Mouse (Mus musculus): ENCODE data around the gene Ccl4. TPM values are rescaled to one million over a fixed set of nuclear protein-coding genes. Genes with fewer than 3 reads are reported as not detected.

Ccl4 gene
- polyA plus RNA-seq, 1 experiment: 1.7 TPM

DNA sequence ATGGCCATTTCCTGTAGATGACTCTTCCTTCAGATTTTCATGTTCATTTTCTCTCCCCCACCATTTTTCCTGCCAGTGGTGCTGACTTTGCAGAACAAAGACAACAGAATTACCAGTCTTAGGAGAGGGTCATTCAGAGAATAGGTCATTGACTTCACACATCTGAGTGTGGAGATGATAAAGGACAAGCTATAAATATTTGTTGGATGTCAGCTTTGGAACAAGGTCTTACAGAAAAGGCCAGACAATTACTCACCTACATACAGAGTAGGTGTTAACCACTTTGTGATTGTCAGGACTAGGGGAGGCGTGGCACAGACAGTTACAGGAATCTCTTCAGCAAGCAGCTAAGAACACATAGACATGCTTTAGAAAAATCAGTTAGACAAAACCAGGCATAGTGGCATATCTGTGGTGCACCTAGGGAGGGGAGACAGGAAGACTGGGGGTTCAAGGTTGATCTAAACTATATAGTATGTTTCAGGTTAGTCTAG, 25.6 kb upstream of the Ccl4 start:
- Histone ChIP-seq H3K4me3 (replicated peaks) (no peak overlapping the region), H3K27me3 (replicated peaks) (peaks cover 9% of the 10 kb centered on the region), H3K9me3 (no peaks in the 10 kb centered on the region), H3K4me1 (peaks cover 42% of the 10 kb centered on the region), H3K36me3 (replicated peaks; ENCODE audit: low read length) (no peaks in the 10 kb centered on the region)
- TF ChIP-seq FLI1 (IDR thresholded peaks at IDR 0.05; ENCODE audit: low read length) (no peak), GATA1 (IDR thresholded peaks at IDR 0.05; ENCODE audit: borderline replicate concordance, low read length) (no peak)

DNA sequence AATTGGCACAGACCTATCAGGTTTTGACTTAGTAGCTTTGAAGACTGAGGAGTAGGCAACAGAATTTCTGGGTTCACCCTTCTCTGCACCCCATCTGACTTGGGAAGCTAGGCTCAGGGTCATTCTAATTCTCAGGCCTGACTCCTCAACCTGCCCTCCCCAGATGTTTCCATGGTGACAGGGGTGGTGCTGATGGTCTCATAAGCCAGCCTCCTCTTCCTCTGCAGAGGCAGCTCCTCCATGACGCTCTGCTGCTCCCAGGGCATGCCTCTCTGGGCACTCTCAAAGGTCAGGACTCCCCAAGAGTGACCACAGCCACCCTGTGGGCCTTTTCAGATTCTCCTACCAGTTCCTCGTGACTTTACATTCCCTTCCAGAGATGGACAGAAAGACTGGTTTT, 23.4 kb upstream of the Ccl4 start:
- H3K27me3 ChIP-seq (replicated peaks): peaks cover 4% of the 10 kb centered on the region
- no peak for TF ChIP-seq GATA1 (IDR thresholded peaks at IDR 0.05; ENCODE audit: borderline replicate concordance, low read length)
- no peak for TF ChIP-seq FLI1 (IDR thresholded peaks at IDR 0.05; ENCODE audit: low read length)
- no peaks in the 10 kb centered on the region for H3K36me3 ChIP-seq (replicated peaks; ENCODE audit: low read length)
- H3K4me1 ChIP-seq: peaks cover 39% of the 10 kb centered on the region
- no peaks in the 10 kb centered on the region for H3K9me3 ChIP-seq
- H3K4me3 ChIP-seq (replicated peaks): peak overlapping the region; percentile 78

GRCm38 (mm10) chr11:83639533-83639932, 22.9 kb upstream of the Ccl4 start:
- H3K27me3 ChIP-seq (replicated peaks): no peaks in the 10 kb centered on the region
- peaks cover 39% of the 10 kb centered on the region for H3K4me1 ChIP-seq
- no peak for TF ChIP-seq FLI1 (IDR thresholded peaks at IDR 0.05; ENCODE audit: low read length)
- H3K4me3 ChIP-seq (replicated peaks): peak overlapping the region; percentile 72
- no peaks in the 10 kb centered on the region for H3K36me3 ChIP-seq (replicated peaks; ENCODE audit: low read length)
- H3K9me3 ChIP-seq: no peaks in the 10 kb centered on the region

- H3K4me1 ChIP-seq: peaks cover 39% of the 10 kb centered on the region
- no peak for TF ChIP-seq FLI1 (IDR thresholded peaks at IDR 0.05; ENCODE audit: low read length)
- TF ChIP-seq GATA1 (IDR thresholded peaks at IDR 0.05; ENCODE audit: borderline replicate concordance, low read length): no peak
- H3K9me3 ChIP-seq: peaks cover 3% of the 10 kb centered on the region; the same call in 1 of the 2 replicates
- H3K36me3 ChIP-seq (replicated peaks; ENCODE audit: low read length): no peaks in the 10 kb centered on the region
- no peaks in the 10 kb centered on the region for H3K27me3 ChIP-seq (replicated peaks)
- peak overlapping the region; percentile 84 for H3K4me3 ChIP-seq (replicated peaks)
These were observed 22.2 kb upstream of the Ccl4 start for GRCm38 (mm10) chr11:83640141-83640540.

DNA sequence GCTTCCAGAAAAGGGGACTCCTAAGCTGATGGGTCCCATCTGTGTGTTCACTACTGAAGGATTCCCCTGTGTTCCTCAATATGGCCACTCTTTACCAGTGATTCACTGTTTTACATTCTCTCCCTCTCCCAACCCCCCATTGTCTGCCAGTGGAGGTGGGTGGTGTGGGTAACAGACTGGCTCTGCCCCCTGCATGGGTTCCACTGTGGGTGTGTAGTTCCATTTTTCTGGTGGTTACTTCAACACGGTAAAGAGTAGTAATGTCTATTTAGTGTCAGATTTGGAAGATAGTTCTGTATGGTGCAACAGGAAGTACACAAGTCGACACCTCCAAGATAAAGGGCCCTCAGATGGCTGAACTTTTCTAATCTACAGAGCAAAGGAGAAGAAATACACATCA, 21.2 kb upstream of the Ccl4 start:
- Histone ChIP-seq H3K4me1 (peaks cover 39% of the 10 kb centered on the region), H3K36me3 (replicated peaks; ENCODE audit: low read length) (no peaks in the 10 kb centered on the region), H3K4me3 (replicated peaks) (no peak overlapping the region), H3K27me3 (replicated peaks) (no peaks in the 10 kb centered on the region), H3K9me3 (peaks cover 5% of the 10 kb centered on the region; the same call in 1 of the 2 replicates)
- TF ChIP-seq FLI1 (IDR thresholded peaks at IDR 0.05; ENCODE audit: low read length): no peak
- no peak for TF ChIP-seq GATA1 (IDR thresholded peaks at IDR 0.05; ENCODE audit: borderline replicate concordance, low read length)

- Histone ChIP-seq H3K9me3 (peaks cover 5% of the 10 kb centered on the region; the same call in 1 of the 2 replicates), H3K27me3 (replicated peaks) (peaks cover 4% of the 10 kb centered on the region)
These were observed 16.9 kb upstream of the Ccl4 start, which contains the start of gene Rpl9-ps1 for GRCm38 (mm10) chr11:83645521-83645920. Rpl9-ps1 (minus strand) TSS chr11:83645621.

GRCm38 (mm10) chr11:83646356-83647149, 15.8 kb upstream of the Ccl4 start:
- TF ChIP-seq GATA1 (IDR thresholded peaks at IDR 0.05; ENCODE audit: borderline replicate concordance, low read length) (no peak), FLI1 (IDR thresholded peaks at IDR 0.05; ENCODE audit: low read length) (no peak)
- Histone ChIP-seq H3K4me3 (replicated peaks) (no peak overlapping the region), H3K4me1 (peaks cover 17% of the 10 kb centered on the region), H3K9me3 (peaks cover 5% of the 10 kb centered on the region; the same call in 1 of the 2 replicates), H3K27me3 (replicated peaks) (peaks cover 7% of the 10 kb centered on the region), H3K36me3 (replicated peaks; ENCODE audit: low read length) (no peaks in the 10 kb centered on the region)

More at GRCm38 (mm10) chr11:83645521-83645920, 16.9 kb upstream of the Ccl4 start, which contains the start of gene Rpl9-ps1:
- no peak within 1 kb of the TSS for H3K4me3 ChIP-seq (replicated peaks)
- H3K4me1 ChIP-seq: peaks cover 26% of the 10 kb centered on the region
- H3K36me3 ChIP-seq (replicated peaks; ENCODE audit: low read length): no peaks in the 10 kb centered on the region
- no peak for TF ChIP-seq FLI1 (IDR thresholded peaks at IDR 0.05; ENCODE audit: low read length)

- Histone ChIP-seq H3K4me3 (replicated peaks) (peak within 1 kb of the TSS; percentile 84), H3K36me3 (replicated peaks; ENCODE audit: low read length) (no peaks in the 10 kb centered on the region), H3K9me3 (peaks cover 5% of the 10 kb centered on the region; the same call in 1 of the 2 replicates), H3K27me3 (replicated peaks) (peaks cover 7% of the 10 kb centered on the region), H3K4me1 (peaks cover 17% of the 10 kb centered on the region)
- TF ChIP-seq GATA1 (IDR thresholded peaks at IDR 0.05; ENCODE audit: borderline replicate concordance, low read length) (no peak), FLI1 (IDR thresholded peaks at IDR 0.05; ENCODE audit: low read length) (no peak)
These were observed 13.0 kb upstream of the Ccl4 start, which contains the start of gene Ccl3 for GRCm38 (mm10) chr11:83649305-83649841. Ccl3 (minus strand) TSS chr11:83649355.

DNA sequence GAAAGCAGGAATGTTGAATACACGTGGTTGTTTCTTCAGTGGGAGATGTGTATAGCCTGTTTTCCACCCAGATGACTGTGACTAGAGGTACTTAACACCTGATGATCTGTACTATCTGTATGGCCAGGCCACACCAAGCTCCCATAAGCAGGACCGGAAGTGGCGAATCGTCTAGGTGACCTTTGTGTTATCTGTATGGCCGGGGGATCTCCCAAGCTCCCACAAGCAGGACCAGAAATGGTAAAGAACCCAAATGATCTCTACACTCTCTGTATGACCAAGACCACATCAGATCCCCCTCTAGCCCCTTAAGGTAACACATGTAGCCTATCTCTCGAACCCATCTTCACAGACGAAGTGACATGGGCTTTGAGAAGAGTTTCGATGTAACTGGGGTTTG, 7.8 kb upstream of the Ccl4 start:
- Histone ChIP-seq H3K4me3 (replicated peaks) (no peak overlapping the region), H3K36me3 (replicated peaks; ENCODE audit: low read length) (no peaks in the 10 kb centered on the region), H3K4me1 (peaks cover 17% of the 10 kb centered on the region), H3K27me3 (replicated peaks) (peaks cover 5% of the 10 kb centered on the region), H3K9me3 (no peaks in the 10 kb centered on the region)
- no peak for TF ChIP-seq FLI1 (IDR thresholded peaks at IDR 0.05; ENCODE audit: low read length)
- no peak for TF ChIP-seq GATA1 (IDR thresholded peaks at IDR 0.05; ENCODE audit: borderline replicate concordance, low read length)

GRCm38 (mm10) chr11:83657508-83657907, 4.9 kb upstream of the Ccl4 start:
- Histone ChIP-seq H3K4me1 (peaks cover 21% of the 10 kb centered on the region), H3K4me3 (replicated peaks) (peak overlapping the region; percentile 54), H3K27me3 (replicated peaks) (peaks cover 23% of the 10 kb centered on the region), H3K36me3 (replicated peaks; ENCODE audit: low read length) (no peaks in the 10 kb centered on the region), H3K9me3 (no peaks in the 10 kb centered on the region)
- no peak for TF ChIP-seq FLI1 (IDR thresholded peaks at IDR 0.05; ENCODE audit: low read length)
- TF ChIP-seq GATA1 (IDR thresholded peaks at IDR 0.05; ENCODE audit: borderline replicate concordance, low read length): no peak

Measured in megakaryocyte, embryonic 14.5 days (primary cell).